Mouse (Mus musculus): ENCODE data around the gene Ubxn6. TPM values are rescaled to one million over a fixed set of nuclear protein-coding genes. Genes with fewer than 3 reads are reported as not detected.

Gene Ubxn6
- 42.0 and 46.4 TPM in 2 replicates for polyA plus RNA-seq (2016; fragmentation: Nextera tagmentation; extraction: Ambion mirVana)

DNA sequence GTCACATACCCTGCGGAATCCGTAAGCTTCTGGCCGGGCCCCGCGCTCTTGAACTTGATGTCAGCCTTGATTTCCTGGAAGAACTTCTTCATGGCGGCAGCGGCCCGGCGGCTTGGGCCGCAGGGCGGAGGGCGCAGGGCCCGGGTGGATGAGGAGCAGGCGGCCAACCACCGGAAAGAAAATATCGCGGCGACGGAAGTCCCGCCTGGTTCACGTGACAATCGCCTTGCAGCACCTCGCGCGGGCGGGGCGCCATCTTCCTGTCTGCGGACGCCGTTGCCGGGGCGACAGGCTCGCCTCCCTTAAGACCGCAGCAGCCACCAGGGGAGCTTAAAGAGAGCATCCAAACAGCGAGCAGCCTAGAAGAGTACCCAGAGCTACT is at the start of gene Ubxn6:
Gene Ubxn6, minus strand, starts transcription at position 202 of the 382 bp plus-strand sequence.
- H3K9ac ChIP-seq (replicated peaks) = peak within 1 kb of the TSS; percentile 80
- H3K4me1 ChIP-seq (replicated peaks) = peaks cover 17% of the 10 kb centered on the region
- peaks cover 33% of the 10 kb centered on the region for H3K36me3 ChIP-seq
- peak within 1 kb of the TSS; percentile 69 for H3K4me2 ChIP-seq
- WGBS = under 1% methylated on average over 35 of the region's 35 CpGs
- peak; percentile 18 for ATAC-seq (ENCODE audit: insufficient number of reproducible peaks, insufficient read depth, low FRiP score, low TSS enrichment, low read depth)
- peak within 1 kb of the TSS; percentile 84 for H3K4me3 ChIP-seq (replicated peaks)
- peak within 1 kb of the TSS; percentile 95 for H3K27ac ChIP-seq
- no peaks in the 10 kb centered on the region for H3K27me3 ChIP-seq
- H3K9me3 ChIP-seq = no peaks in the 10 kb centered on the region

DNA sequence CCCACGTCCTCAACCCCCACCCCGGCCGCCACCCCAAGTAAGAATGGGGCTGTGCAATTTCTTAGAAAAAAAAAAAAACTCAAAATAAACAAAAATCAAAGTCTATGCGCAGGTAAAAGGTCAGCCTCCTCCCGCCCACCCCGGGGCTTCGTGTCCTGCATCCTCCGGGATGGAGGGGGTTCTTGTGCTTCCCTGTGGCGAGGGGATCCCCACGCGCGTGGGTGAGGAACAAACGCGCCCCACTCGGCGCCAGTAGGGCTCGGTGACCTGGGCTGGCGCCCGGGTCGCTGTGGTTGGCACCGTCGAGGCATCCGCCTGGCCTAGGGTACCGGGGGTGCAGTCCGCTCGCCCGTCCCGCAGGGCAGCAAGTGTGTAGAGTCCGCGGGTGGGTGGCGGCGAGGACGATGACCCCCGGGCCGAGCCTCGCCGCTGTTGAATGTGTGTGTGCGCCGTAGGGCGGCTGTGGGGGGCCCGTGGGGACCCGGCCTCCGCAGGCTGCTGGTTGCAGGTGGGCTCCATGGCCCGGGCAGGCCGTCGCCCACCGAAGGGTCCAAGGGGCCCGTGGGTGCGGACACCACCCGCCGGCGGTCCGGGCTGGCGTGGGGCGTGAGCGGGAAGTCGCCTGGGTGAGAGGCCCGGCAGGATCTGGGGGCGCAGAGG is 49.0 kb upstream of the Ubxn6 start:
- ATAC-seq (ENCODE audit: insufficient number of reproducible peaks, insufficient read depth, low FRiP score, low TSS enrichment, low read depth) = no peak
- Histone ChIP-seq H3K36me3 (no peaks in the 10 kb centered on the region), H3K4me2 (peak overlapping the region; percentile 77), H3K27me3 (peaks cover 74% of the 10 kb centered on the region), H3K9me3 (peaks cover 17% of the 10 kb centered on the region), H3K4me1 (replicated peaks) (peaks cover 21% of the 10 kb centered on the region), H3K27ac (no peak overlapping the region), H3K9ac (replicated peaks) (peak overlapping the region; percentile 60), H3K4me3 (replicated peaks) (peak overlapping the region; percentile 44)
- WGBS = 40% methylated on average over 58 of the region's 59 CpGs

DNA sequence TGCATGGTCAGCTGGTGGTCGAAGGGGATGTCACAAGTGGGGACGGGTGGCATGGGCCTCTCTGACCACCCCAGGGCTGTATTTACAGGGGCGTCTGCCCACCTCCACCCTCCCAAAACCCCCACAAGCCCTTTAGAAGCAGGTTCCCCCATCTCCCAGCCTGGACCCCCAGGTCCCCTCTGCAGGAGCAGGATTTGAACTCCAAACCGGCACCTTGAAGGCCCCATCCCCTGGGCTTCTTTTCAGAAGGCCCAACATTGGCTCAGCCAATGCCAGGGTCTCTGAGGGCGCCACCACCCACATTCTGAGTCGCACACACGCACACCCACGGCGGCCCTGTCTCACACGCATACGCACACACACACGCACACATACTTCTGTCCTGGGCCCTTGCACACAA is 48.3 kb upstream of the Ubxn6 start:
- Histone ChIP-seq H3K4me2 (no peak overlapping the region), H3K27ac (no peak overlapping the region), H3K4me1 (replicated peaks) (peaks cover 21% of the 10 kb centered on the region), H3K36me3 (no peaks in the 10 kb centered on the region), H3K4me3 (replicated peaks) (0 out of 2 replicates have a peak overlapping the region, but pooled peaks have one; percentile 11), H3K9me3 (peaks cover 17% of the 10 kb centered on the region), H3K27me3 (peaks cover 81% of the 10 kb centered on the region), H3K9ac (replicated peaks) (no peak overlapping the region)
- no peak for ATAC-seq (ENCODE audit: insufficient number of reproducible peaks, insufficient read depth, low FRiP score, low TSS enrichment, low read depth)
- 93% methylated on average over 12 of the region's 12 CpGs for WGBS

DNA sequence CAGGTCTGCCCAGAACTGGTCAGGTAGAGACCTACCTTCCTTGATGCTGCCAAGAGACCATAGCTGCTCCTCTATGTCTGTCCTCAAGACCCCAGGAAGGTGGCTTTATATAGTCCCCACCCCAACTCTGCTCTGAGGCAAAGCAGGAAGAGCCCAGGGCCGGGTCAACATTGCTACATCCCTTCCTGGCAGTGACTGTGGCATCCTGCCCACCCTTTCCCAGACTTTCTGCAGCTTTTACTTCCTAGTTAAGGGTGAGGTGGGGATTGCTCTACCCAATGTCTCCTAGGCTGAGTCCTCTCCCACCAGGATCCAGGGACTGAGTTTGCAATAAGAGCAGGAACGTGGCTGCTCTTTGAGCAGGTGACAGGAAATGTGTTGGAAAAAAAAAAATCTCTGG is 47.0 kb upstream of the Ubxn6 start, which contains the start of gene Lrg1:
Gene Lrg1, minus strand, starts transcription at position 176 of the 400 bp plus-strand sequence.
- peaks cover 93% of the 10 kb centered on the region for H3K27me3 ChIP-seq
- no peak within 1 kb of the TSS for H3K4me2 ChIP-seq
- peaks cover 28% of the 10 kb centered on the region for H3K4me1 ChIP-seq (replicated peaks)
- H3K27ac ChIP-seq = no peak within 1 kb of the TSS
- H3K9ac ChIP-seq (replicated peaks) = no peak within 1 kb of the TSS
- no peaks in the 10 kb centered on the region for H3K36me3 ChIP-seq
- peaks cover 17% of the 10 kb centered on the region for H3K9me3 ChIP-seq
- WGBS = 61% methylated on average over 2 of the region's 2 CpGs
- H3K4me3 ChIP-seq (replicated peaks) = no peak within 1 kb of the TSS
- no peak for ATAC-seq (ENCODE audit: insufficient number of reproducible peaks, insufficient read depth, low FRiP score, low TSS enrichment, low read depth)

DNA sequence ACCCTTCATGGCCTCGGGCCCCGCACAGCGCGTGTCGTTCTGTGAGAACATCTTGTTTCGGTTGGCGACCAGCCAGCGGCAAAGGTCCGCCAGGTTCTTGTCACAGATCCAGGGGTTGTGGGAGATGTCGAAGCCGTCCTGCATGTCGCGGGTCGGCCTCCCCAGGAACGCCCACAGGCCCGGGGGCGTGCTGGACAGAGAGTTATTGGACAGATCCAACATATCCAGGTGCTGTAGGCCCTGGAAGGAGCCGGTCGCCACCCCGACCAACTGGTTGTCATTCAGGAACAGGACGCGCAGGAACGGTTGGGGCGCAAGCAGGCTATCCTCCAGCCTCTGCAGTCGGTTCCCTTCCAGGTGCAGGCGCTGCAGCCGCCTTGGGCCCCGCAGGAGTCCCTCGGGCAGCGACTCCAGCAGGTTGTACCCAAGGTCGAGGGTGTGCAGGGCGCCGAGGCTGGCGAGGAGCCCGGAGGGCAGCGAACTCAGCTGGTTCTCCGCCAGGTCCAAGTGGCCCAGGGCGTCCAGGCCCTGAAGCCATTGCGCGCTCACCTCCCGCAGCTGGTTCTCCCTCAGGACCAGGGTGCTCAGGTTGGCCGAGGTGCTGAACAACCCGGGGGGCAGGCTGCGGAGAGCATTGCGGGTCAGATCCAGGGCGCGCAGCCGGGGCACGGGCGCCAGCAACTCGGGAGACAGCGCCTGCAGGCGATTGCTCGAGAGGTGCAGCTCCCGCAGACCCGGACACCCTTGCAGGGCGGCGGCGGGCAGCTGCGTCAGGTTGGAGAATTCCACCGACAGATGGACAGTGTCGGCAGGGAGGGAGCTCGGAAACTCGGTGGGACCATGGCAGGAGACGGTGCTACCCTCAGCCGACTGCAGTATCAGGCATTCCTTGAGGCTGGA is 45.4 kb upstream of the Ubxn6 start:
- H3K4me2 ChIP-seq = peak overlapping the region; percentile 26
- WGBS = 7% methylated on average over 66 of the region's 66 CpGs
- 0 out of 2 replicates have a peak overlapping the region, but pooled peaks have one; percentile 34 for H3K9ac ChIP-seq (replicated peaks)

DNA sequence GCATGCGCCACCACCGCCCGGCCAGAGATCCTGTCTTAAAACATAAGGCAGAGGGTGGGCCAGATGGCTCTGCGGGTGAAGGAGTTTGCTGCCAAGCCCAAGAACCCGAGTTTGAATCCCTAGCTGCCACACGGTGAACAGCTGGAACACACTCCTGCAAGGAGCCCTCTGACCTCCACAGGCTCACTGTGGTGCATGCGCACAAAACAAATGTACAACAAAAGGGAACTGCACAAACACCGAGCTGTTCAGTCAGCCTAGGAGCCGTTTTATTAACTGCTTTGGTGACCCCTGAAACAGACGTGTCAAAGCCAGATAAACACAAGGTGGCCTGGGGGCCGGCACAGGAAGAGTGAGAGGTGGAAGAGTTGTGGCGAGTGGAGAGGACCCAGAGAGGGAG is 44.6 kb upstream of the Ubxn6 start:
- 43% methylated on average over 12 of the region's 12 CpGs for WGBS
- Histone ChIP-seq H3K4me1 (replicated peaks) (peaks cover 25% of the 10 kb centered on the region), H3K4me2 (peak overlapping the region; percentile 26; the same call in 1 of the 2 replicates), H3K9me3 (peaks cover 17% of the 10 kb centered on the region), H3K36me3 (no peaks in the 10 kb centered on the region), H3K27ac (no peak overlapping the region), H3K9ac (replicated peaks) (no peak overlapping the region), H3K27me3 (peaks cover 91% of the 10 kb centered on the region), H3K4me3 (replicated peaks) (peak overlapping the region; percentile 16)
- no peak for ATAC-seq (ENCODE audit: insufficient number of reproducible peaks, insufficient read depth, low FRiP score, low TSS enrichment, low read depth)

More for the DNA sequence above, 45.4 kb upstream of the Ubxn6 start:
- peaks cover 98% of the 10 kb centered on the region for H3K27me3 ChIP-seq
- no peak overlapping the region for H3K27ac ChIP-seq
- H3K4me3 ChIP-seq (replicated peaks) = peak overlapping the region; percentile 16
- H3K4me1 ChIP-seq (replicated peaks) = peaks cover 28% of the 10 kb centered on the region
- no peaks in the 10 kb centered on the region for H3K36me3 ChIP-seq
- H3K9me3 ChIP-seq = peaks cover 17% of the 10 kb centered on the region
- ATAC-seq (ENCODE audit: insufficient number of reproducible peaks, insufficient read depth, low FRiP score, low TSS enrichment, low read depth) = no peak

DNA sequence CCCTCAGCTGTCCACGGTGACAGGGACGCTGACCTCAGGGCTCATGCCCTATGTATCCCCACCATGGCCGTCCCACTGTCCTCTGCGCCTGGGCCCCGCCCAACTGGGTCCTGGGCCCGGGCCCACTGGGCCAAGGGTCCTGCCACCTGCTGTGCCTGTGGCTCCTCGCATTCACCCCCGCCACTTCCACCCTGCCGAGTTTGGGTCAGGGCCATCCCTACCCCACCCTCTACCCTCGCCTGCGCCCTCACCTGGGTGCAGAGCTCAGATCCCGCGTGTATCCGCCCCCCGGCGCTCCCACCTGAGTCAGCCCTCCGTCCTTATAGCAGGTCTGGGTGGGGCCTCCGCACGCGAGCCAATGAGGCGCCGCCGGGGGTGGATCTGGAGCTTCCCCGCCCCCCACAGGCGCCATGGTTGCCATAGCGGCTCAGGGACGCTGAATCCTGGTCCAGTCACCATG is 42.5 kb upstream of the Ubxn6 start, which contains the start of gene Plin5:
Gene Plin5, minus strand, starts transcription at position 346 of the 460 bp plus-strand sequence.
- under 1% methylated on average over 26 of the region's 27 CpGs for WGBS
- Histone ChIP-seq H3K27me3 (peaks cover 69% of the 10 kb centered on the region), H3K27ac (no peak within 1 kb of the TSS), H3K36me3 (no peaks in the 10 kb centered on the region), H3K4me1 (replicated peaks) (peaks cover 19% of the 10 kb centered on the region), H3K4me3 (replicated peaks) (peak within 1 kb of the TSS; percentile 30), H3K4me2 (peak within 1 kb of the TSS; percentile 60), H3K9ac (replicated peaks) (peak within 1 kb of the TSS; percentile 23), H3K9me3 (peaks cover 6% of the 10 kb centered on the region)
- peak; percentile 18; the same call in 1 of the 2 replicates for ATAC-seq (ENCODE audit: insufficient number of reproducible peaks, insufficient read depth, low FRiP score, low TSS enrichment, low read depth)

DNA sequence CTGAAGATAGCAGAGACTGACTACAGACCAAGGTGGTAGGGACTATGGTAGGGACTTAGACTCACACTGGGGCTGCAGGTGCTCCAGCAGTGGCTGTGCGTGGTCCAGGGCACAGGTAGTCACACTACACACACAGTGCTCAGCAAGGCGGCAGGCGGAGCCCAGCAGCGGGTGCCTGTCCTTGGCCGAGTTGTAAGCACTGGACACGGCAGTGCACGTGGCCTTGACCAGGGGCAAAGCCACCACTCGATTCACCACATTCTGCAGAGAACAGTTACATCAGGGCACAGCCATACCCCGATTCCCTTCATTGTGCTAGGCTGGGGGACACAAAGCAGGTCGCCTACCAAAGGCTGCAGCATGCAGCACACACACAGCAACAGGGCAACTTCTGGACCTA is 41.4 kb upstream of the Ubxn6 start:
- H3K27me3 ChIP-seq = peaks cover 58% of the 10 kb centered on the region
- H3K9ac ChIP-seq (replicated peaks) = no peak overlapping the region
- H3K4me1 ChIP-seq (replicated peaks) = peaks cover 19% of the 10 kb centered on the region
- H3K9me3 ChIP-seq = no peaks in the 10 kb centered on the region
- H3K4me3 ChIP-seq (replicated peaks) = no peak overlapping the region
- H3K27ac ChIP-seq = no peak overlapping the region
- no peak overlapping the region for H3K4me2 ChIP-seq
- H3K36me3 ChIP-seq = no peaks in the 10 kb centered on the region
- ATAC-seq (ENCODE audit: insufficient number of reproducible peaks, insufficient read depth, low FRiP score, low TSS enrichment, low read depth) = no peak
- 78% methylated on average over 10 of the region's 10 CpGs for WGBS

DNA sequence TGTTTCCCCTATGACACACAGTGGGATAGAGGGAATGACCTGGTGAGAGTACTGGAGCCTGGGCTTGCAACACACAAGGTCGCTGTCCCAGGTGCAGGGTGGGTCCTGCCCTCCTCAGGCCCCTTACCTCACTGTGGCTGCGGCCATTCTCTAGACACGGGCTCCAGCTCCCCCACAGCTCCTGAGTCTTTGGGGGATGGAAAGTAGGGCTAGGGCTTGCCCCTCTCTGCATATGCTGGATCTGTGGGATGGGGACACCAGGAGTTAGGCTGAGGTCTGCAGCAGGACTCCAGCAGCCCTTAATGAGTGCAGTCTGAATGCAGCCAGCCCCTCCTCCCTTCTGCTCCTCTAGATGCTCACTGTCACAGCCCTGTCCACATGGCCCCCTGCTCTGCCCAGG is 37.9 kb upstream of the Ubxn6 start:
- ATAC-seq (ENCODE audit: insufficient number of reproducible peaks, insufficient read depth, low FRiP score, low TSS enrichment, low read depth) = no peak
- 67% methylated on average over 3 of the region's 3 CpGs for WGBS
- peaks cover 9% of the 10 kb centered on the region; the same call in 1 of the 2 replicates for H3K36me3 ChIP-seq
- H3K4me2 ChIP-seq = no peak overlapping the region
- H3K9me3 ChIP-seq = no peaks in the 10 kb centered on the region
- no peak overlapping the region for H3K4me3 ChIP-seq (replicated peaks)
- peaks cover 8% of the 10 kb centered on the region for H3K4me1 ChIP-seq (replicated peaks)
- no peak overlapping the region for H3K9ac ChIP-seq (replicated peaks)
- peaks cover 25% of the 10 kb centered on the region for H3K27me3 ChIP-seq
- no peak overlapping the region for H3K27ac ChIP-seq

DNA sequence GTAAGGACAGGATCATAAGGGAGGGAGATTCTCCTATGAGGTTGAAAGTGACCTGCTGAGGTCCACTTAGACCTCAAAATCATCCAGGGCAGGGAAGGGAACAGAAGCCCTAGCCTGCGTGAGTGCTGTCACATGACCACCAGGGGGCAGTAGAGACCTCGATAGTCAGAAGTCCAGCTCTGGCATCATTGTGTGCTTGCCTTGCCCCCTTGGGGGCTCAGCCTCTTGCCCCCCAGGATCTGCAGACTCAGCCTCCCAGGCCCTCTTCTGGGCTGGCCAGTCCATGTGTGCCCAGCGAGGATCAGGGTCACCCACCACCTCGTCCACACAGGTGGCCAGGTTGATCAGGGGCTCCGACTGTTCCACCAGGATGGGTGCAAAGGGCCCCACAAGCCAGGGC is 37.0 kb upstream of the Ubxn6 start:
- H3K4me1 ChIP-seq (replicated peaks) = 0 out of 2 replicates have a peak, but pooled peaks cover under 1% of the 10 kb centered on the region
- WGBS = 48% methylated on average over 5 of the region's 5 CpGs

DNA sequence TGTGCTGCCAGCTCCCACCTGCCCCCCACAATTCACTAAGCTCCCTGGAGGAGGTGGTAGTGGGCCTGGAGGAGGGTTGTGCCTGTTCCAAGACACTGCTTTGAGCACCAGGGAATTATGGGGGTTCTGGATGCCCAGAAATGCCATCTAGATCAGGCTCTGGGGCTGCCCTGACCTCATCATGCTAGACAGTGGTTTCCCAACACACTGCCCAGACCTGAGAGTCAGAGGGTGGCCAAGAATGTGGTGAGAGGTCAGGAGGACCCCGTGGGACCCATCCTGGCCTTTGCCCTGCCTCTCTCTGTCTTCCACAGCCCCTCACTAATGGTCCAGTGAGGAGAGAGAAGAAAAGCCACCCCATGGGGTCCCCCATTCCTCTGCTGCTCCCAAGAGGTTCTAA is 36.2 kb upstream of the Ubxn6 start:
- H3K36me3 ChIP-seq = peaks cover 9% of the 10 kb centered on the region; the same call in 1 of the 2 replicates
- H3K27me3 ChIP-seq = peaks cover 8% of the 10 kb centered on the region
- no peak overlapping the region for H3K4me3 ChIP-seq (replicated peaks)
- H3K27ac ChIP-seq = no peak overlapping the region
- WGBS = 75% methylated on average over 1 of the region's 1 CpGs
- no peak overlapping the region for H3K4me2 ChIP-seq
- no peak for ATAC-seq (ENCODE audit: insufficient number of reproducible peaks, insufficient read depth, low FRiP score, low TSS enrichment, low read depth)
- H3K9ac ChIP-seq (replicated peaks) = no peak overlapping the region
- no peaks in the 10 kb centered on the region for H3K9me3 ChIP-seq
- H3K4me1 ChIP-seq (replicated peaks) = no peaks in the 10 kb centered on the region

More for the DNA sequence above, 37.0 kb upstream of the Ubxn6 start:
- H3K4me3 ChIP-seq (replicated peaks) = no peak overlapping the region
- no peak overlapping the region for H3K4me2 ChIP-seq
- peaks cover 9% of the 10 kb centered on the region; the same call in 1 of the 2 replicates for H3K36me3 ChIP-seq
- peak; percentile 3; the same call in 1 of the 2 replicates for ATAC-seq (ENCODE audit: insufficient number of reproducible peaks, insufficient read depth, low FRiP score, low TSS enrichment, low read depth)
- H3K9me3 ChIP-seq = no peaks in the 10 kb centered on the region
- H3K27ac ChIP-seq = no peak overlapping the region
- no peak overlapping the region for H3K9ac ChIP-seq (replicated peaks)
- peaks cover 16% of the 10 kb centered on the region for H3K27me3 ChIP-seq
